Mouse (Mus musculus): ENCODE measurements around the gene 4930579G24Rik.

GRCm38 (mm10) chr3:79591793-79592471 lies 36.9 kb upstream of the 4930579G24Rik start:
- no peak for TF ChIP-seq POLR2A (IDR thresholded peaks at IDR 0.05; ENCODE audit: borderline replicate concordance, extremely low read depth, insufficient read depth, insufficient read length, poor library complexity, severe bottlenecking)
- TF ChIP-seq CTCF (IDR thresholded peaks at IDR 0.05; ENCODE audit: borderline replicate concordance, extremely low read depth, insufficient read depth, insufficient read length) = no peak

Measured in brain, embryonic 14.5 days (tissue).